Mouse (Mus musculus): Measurements from ENCODE around the gene Fmnl2.

Gene Fmnl2

GRCm38 (mm10) chr2:53051502-53051901 lies 193.8 kb downstream of the Fmnl2 start:
- no peak for DNase-seq

- no peak for DNase-seq
Measured at GRCm38 (mm10) chr2:53053714-53054113, 196.1 kb downstream of the Fmnl2 start.

- no peak for DNase-seq
Measured at GRCm38 (mm10) chr2:53056556-53056955, 198.9 kb downstream of the Fmnl2 start.

- DNase-seq = no peak
Measured at GRCm38 (mm10) chr2:53057291-53057690, 199.6 kb downstream of the Fmnl2 start.

DNA sequence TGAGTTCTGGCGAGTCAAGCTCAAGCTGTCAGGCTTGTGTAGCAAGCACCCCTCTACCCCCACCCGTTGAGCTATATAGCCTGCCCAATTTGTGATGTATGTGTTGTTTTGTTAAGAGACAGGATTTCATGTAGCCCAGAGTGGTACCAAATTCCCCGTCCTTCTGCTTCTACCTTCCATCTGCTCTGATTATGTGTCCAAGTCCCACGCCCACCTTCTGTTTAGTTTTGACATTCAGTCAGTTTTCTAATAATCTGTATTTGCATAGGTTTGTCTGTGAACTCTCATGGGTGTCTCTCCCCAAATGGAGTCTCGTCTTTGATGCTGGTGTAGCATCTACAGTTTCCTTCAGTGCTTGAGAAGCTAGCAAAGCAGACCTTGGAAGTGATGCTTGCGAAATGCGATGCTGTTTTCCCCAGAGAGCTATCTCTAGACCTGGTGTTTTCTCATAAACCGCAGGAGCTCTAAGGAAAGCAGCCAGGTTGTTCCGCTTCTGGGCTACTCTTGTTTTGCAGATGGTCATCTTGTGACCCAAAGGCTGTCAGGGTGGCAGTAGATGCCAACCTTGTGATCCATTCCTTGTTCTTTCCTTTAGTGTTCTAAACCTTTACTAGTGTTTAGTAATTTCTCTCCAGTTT lies 203.8 kb downstream of the Fmnl2 start:
- DNase-seq = no peak

DNA sequence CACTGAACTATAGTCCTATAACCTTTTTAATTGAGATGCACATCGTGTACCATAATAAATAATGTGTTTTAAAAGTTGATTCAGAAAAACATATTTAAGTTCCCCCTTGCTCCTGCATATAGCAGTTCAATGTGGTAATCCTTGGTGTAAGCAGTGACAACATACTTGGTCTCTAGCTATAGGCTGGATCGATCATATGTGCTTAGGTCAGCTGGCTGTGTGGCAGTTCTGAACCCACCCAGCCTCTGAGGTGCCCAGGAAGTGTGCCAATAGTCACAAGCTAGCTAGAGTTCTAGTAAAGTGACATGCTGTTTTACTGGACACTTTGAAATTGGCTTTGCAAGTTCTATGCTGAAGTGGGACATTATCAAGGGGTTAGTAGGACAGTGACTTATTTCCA lies 209.3 kb downstream of the Fmnl2 start:
- no peak for DNase-seq

DNA sequence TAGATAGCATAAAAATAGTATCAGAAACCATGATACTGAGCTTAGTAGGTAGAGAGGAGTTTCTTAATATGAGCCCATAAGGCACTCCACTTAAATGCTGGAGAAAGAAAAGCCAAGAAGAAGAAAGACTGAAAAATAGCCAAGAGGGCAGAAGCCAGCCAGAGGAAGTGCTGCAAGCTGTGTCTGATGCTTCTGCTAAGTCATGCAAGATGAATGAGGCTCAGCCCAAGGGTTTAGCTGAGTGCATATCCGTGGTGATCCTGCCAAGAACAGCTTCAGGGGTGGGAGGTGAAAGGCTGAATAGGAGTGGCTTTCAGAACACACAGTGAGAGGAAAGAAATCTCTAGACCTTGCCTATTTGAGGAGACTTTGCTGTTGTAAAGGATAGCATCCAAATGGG lies 212.9 kb downstream of the Fmnl2 start:
- peak; percentile 69 for DNase-seq

DNA sequence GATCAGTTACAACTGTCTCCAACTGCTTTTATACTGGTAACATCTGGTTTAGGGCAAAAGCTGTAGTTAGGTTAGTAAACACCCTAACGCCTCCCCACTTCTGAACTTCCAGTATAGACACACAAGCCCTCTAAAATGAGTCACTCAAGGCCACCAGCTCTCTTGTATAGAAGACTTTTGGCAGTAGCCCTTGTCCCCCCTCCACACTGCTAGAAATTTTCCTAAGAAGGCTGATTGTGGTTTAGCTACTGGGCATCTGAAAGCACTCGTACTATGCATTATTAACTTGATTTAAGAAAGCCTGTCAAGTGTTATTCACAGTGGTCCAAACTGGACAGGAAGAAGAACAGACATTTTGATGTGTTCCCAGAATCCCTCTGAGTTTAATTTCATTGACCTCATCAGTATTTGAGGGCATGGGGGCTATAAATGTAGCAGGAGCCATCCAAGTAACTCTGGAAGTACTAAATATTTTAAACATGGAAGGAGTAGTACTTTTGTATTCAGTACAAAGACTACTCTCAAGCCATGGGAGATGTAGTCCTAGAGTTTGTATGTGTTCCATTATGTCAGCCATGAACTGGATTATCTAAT lies 222.1 kb downstream of the Fmnl2 start:
- DNase-seq = no peak

GRCm38 (mm10) chr2:53082045-53082444 lies 224.4 kb downstream of the Fmnl2 start:
- no peak for DNase-seq

DNA sequence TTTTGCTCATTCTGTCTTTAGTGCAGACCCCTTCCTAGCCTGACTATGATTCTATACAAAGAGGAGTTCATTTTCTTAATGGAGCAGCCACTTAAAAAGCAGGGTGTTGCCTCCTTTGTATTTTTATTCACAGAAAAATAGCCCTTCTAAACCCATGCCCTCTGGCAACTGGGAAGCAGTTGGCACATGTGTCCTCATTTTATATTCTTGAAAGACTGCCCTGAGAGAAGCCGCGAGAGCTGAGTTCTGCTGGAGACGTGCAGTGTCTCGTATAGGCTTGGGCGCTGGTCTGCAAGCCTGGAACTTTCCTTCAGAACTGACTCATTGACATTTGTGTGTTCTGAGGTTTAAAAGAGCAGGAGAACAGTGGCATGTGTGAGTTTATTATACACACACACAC lies 224.8 kb downstream of the Fmnl2 start:
- no peak for DNase-seq

DNA sequence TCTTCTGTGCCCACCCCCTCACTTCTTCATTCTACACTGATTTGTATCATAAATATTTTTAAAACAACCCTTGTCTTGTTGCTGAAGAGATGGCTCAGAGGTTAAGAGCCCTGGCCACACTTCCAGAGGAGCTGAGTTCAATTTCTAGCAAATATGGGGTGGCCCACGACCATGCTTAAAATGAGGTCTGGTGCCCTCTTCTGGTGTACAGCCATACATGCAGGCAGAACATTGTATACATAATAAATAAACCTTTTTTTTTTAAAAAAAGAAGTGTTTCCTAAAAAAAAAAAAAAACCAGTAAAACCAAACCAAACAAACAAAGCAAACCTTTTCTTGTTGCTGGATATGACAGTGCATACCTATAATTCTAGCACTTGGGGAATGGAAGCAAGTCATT lies 225.6 kb downstream of the Fmnl2 start:
- peak; percentile 25 for DNase-seq

DNA sequence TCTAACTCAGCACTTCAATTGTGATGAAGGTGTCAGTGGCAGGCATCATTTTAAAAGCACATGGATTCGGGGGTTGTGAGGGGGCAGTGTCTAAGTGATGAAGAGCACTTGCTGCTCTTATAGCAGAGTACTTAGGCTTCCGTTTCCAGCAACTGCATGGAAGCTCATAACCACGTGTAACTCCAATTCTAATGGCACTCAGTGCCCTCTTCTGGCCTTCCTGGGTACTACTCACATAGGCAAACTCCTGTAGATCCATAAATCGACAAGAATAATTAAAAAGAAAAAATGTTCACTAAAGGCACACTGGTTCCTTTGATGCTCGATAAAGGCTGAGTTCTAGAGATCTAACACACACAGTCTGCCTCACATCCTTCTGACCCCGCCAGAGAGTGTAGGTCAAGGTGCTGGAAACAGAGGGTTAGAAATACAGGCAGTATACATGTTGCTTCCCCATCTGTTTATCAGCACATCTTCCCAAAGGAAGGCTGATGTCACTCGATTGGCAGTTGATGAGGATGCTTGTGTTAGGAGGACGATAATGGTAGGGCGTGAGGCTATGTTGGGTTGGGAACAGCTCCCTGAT lies 228.1 kb downstream of the Fmnl2 start:
- peak; percentile 82 for DNase-seq

GRCm38 (mm10) chr2:53088744-53089143 lies 231.1 kb downstream of the Fmnl2 start:
- no peak for DNase-seq

- no peak for DNase-seq
Measured at GRCm38 (mm10) chr2:53095031-53095430, 237.4 kb downstream of the Fmnl2 start.

DNA sequence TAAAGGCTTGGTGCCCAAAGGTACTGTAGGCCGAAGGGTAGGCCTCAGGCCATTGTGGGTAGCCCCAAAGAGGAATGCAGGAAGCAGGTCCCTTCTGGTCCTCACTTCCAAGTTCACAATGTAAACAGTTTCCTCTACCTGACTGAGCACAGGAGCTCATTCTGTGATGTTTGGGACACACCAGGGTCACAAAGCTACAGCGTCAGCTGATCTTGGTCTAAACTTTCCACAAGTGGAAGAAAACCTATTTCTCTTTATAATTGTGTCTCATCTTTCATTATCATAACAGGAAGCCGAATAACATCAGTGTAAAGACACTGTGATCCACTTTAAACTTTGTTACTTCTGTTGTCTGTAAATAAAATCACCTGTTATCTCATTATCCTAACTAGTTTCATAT lies 237.8 kb downstream of the Fmnl2 start:
- no peak for DNase-seq

GRCm38 (mm10) chr2:53100093-53100492 lies 242.4 kb downstream of the Fmnl2 start:
- DNase-seq = no peak

GRCm38 (mm10) chr2:53101885-53102740 lies 244.5 kb downstream of the Fmnl2 start:
- DNase-seq = no peak

DNA sequence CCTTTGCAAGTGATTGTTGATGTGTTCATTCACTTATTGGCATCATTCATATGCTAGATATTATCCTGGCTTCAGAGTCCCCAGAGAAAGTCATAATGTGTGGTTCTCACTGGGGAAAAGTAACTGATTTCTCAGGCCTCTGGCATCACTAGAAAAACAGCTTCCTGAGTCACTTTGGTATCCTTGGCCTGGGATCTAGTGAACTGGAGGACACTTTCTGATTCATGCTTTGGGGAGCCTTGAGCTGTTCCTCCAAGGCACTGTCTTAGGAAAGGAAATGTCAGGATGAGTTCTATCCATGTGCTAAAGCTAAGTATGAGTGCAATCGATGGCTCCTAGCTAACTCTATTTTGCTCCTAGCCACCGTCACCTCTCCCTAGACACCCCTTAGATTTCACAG lies 245.2 kb downstream of the Fmnl2 start:
- no peak for DNase-seq

DNA sequence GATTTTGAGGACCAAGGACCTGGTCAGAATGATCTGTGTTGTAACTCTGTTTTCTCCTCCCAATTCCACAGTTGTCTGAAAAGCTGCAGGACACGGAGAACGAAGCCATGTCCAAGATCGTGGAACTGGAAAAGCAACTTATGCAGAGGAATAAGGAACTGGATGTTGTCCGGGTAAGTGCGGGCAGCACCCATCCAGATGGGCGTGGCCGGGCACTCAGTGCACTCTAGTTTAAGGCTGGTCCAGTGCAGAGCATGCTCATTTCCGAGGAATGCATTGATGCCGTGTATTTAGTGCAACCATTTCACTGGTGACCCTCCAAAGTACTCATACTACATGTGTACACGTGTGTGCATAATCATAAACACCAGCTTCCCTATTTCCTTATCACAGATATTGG lies 247.7 kb downstream of the Fmnl2 start:
- DNase-seq = peak; percentile 34

GRCm38 (mm10) chr2:53106056-53106455 lies 248.4 kb downstream of the Fmnl2 start:
- no peak for DNase-seq

DNA sequence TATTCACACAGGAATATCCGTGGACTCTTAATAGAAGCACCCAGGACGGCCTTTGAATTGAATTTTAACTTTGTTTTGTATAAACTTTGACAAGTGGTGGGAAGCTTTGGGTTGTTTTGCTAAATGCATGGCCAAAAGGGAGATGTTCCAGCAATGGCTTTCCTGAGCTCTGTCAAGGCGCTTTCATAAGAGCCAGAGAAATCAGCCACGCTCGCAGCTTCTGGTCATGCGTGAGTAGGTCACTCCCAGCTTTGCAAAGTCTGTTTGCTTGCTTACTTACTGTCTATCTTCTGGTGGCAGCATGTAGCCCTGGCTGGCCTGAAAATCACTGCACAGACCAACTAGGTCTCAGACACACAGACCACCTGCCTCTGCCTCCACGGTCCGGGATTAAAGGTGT lies 248.8 kb downstream of the Fmnl2 start:
- no peak for DNase-seq

GRCm38 (mm10) chr2:53108547-53108946 lies 250.9 kb downstream of the Fmnl2 start:
- DNase-seq = no peak

- DNase-seq = peak; percentile 63
Measured at GRCm38 (mm10) chr2:53121797-53122196, 264.1 kb downstream of the Fmnl2 start.

DNA sequence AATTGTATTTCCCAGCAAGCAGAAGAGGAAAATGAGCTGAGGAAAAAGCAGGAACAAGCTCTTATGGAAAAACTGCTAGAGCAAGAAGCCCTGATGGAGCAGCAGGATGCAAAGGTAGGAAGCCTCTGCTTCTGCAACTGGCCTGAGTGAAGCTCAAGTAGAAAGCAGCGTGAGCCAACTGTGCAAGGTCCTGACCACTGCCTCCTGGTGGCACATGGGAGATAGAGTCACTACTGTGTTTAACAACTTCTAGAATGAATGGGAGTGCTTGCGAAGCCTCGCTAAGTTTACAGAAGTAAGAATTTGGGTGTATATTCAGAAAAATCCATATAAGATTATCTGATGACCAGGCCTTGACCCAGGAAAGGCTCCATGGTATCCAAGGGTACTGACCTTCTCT lies 268.3 kb downstream of the Fmnl2 start:
- no peak for DNase-seq

Data from lung, postnatal 36 days (tissue).